Mouse (Mus musculus) lung, adult 2 months (tissue): Measurements from ENCODE around the gene Rnf150.

Source experiments
- CTCF ChIP-seq: fragments of 200-500 bp; IDR thresholded peaks from 2 replicates; pipeline ENCODE4 v1.5.1; 2011; ENCODE audit warnings: mild to moderate bottlenecking, low read length, control low read depth; ENCODE audit not compliant: insufficient read depth
- POLR2A ChIP-seq: fragments of 200-500 bp; IDR thresholded peaks from 2 replicates; pipeline ENCODE4 v1.6.1; 2011; ENCODE audit warnings: low read depth, mild to moderate bottlenecking, control low read depth, low read length, borderline replicate concordance; ENCODE audit errors: extremely low read depth

- no peak for TF ChIP-seq POLR2A
- TF ChIP-seq CTCF = no peak
These were observed 22.2 kb upstream of the Rnf150 start for GRCm38 (mm10) chr8:82840963-82841362.
